8 mouse cellular contexts compared by ENCODE assay signal in the genomic region with DNA sequence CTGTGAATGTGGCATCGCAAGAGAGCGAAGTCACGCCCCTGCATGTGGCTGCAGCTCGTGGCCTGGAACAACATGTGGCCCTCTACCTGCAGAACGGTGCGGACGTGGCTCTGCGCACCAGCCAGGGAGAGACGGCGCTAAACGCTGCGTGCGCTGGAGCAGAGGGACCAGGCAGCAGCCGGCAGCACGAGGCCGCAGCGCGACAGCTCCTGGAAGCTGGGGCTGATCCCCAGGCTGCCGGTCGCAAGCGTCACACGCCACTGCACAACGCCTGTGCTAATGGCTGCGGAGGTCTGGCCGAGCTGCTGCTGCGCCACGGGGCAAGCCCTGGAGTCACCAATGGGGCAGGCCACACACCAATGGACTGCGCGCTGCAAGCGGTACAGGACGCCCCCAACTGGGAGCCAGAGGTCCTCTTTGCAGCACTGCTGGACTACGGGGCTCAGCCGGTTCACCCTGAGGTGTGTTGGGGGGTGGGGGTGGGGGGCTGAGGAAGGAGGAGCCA. TPM values are rescaled to one million over a fixed set of nuclear protein-coding genes. Genes with fewer than 3 reads are reported as not detected.
A peak's percentile ranks its signal among the peaks of the same experiment; 100 is the strongest.
DNase-seq lines count a peak whose midpoint lies in the region; ATAC-seq and TF ChIP-seq lines count a peak whose summit lies in the region.

No protein-coding gene starts in this region.

- no peaks in the 10 kb centered on the region for H3K9me3 ChIP-seq in forebrain, embryonic 12.5 days
- H3K9me3 ChIP-seq in kidney, postnatal 0 days (replicated peaks; ENCODE audit: low read length), result no peaks in the 10 kb centered on the region
- no peaks in the 10 kb centered on the region for H3K9me3 ChIP-seq in midbrain, embryonic 10.5 days (replicated peaks)

- intact Hi-C loops in left cerebral cortex, adult 2 months (cut with DNase I), result no loop called here

- no peak for TF ChIP-seq CTCF in left cerebral cortex, adult 2 months (IDR thresholded peaks at IDR 0.05)
- TF ChIP-seq CTCF in kidney, postnatal 0 days (IDR thresholded peaks at IDR 0.05; ENCODE audit: low read depth), result 0 out of 2 replicates have a peak, but pooled peaks have one; percentile 8

- peaks cover 23% of the 10 kb centered on the region for H3K27me3 ChIP-seq in forebrain, embryonic 12.5 days
- H3K27me3 ChIP-seq in kidney, postnatal 0 days (ENCODE audit: insufficient read depth, low read length), result 0 out of 2 replicates have a peak, but pooled peaks cover 4% of the 10 kb centered on the region
- peaks cover 31% of the 10 kb centered on the region for H3K27me3 ChIP-seq in midbrain, embryonic 10.5 days (ENCODE audit: low read depth, poor library complexity, severe bottlenecking)

- H3K4me3 ChIP-seq in left cerebral cortex, adult 2 months, result peak overlapping the region; percentile 45
- peak overlapping the region; percentile 39 for H3K4me3 ChIP-seq in forebrain, embryonic 12.5 days (replicated peaks)
- peak overlapping the region; percentile 24 for H3K4me3 ChIP-seq in kidney, postnatal 0 days (replicated peaks; ENCODE audit: low read depth, low read length)
- peak overlapping the region; percentile 56 for H3K4me3 ChIP-seq in midbrain, embryonic 10.5 days

- peaks cover 9% of the 10 kb centered on the region for H3K4me1 ChIP-seq in forebrain, embryonic 12.5 days
- peaks cover 10% of the 10 kb centered on the region; the same call in 1 of the 2 replicates for H3K4me1 ChIP-seq in kidney, postnatal 0 days (replicated peaks; ENCODE audit: insufficient read depth, low read length)
- peaks cover 21% of the 10 kb centered on the region for H3K4me1 ChIP-seq in midbrain, embryonic 10.5 days

- peak in 1 of 2 experiments; percentile 29 for DNase-seq in left cerebral cortex, adult 2 months (ENCODE audit: extremely low spot score in 1 of 2, low spot score in 2 of 2)
- no peak for DNase-seq in left cerebral cortex, adult 9 months (ENCODE audit: low spot score in 2 of 2)
- DNase-seq in adrenal gland, postnatal 36 days, result peak; percentile 62 to 66
- DNase-seq in kidney, postnatal 0 days (ENCODE audit: low spot score), result peak; percentile 73
- peak; percentile 79 for DNase-seq in midbrain, embryonic 10.5 days (ENCODE audit: low spot score)
- no peak for DNase-seq in ovary, adult 18-20 months (ENCODE audit: low spot score)
- DNase-seq in urinary bladder, postnatal 10 days (ENCODE audit: low spot score), result no peak

- no peaks in the 10 kb centered on the region for H3K36me3 ChIP-seq in forebrain, embryonic 12.5 days (replicated peaks)
- H3K36me3 ChIP-seq in kidney, postnatal 0 days (ENCODE audit: insufficient read depth, low read length), result no peaks in the 10 kb centered on the region
- H3K36me3 ChIP-seq in midbrain, embryonic 10.5 days, result no peaks in the 10 kb centered on the region

- no peak overlapping the region for H3K27ac ChIP-seq in left cerebral cortex, adult 2 months
- peak overlapping the region; percentile 36; the same call in 1 of the 2 replicates for H3K27ac ChIP-seq in forebrain, embryonic 12.5 days
- no peak overlapping the region for H3K27ac ChIP-seq in kidney, postnatal 0 days
- H3K27ac ChIP-seq in midbrain, embryonic 10.5 days (replicated peaks), result peak overlapping the region; percentile 85

- WGBS in forebrain, embryonic 12.5 days, result 2% methylated on average over 33 of the region's 33 CpGs
- under 1% methylated on average over 33 of the region's 33 CpGs for WGBS in kidney, postnatal 0 days
- WGBS in midbrain, embryonic 10.5 days, result under 1% methylated on average over 33 of the region's 33 CpGs

- ATAC-seq in forebrain, embryonic 12.5 days (ENCODE audit: low FRiP score), result peak; percentile 58; the same call in 1 of the 2 replicates
- ATAC-seq in kidney, postnatal 0 days (replicated peaks; ENCODE audit: low FRiP score, low read depth), result peak; percentile 88

- peak overlapping the region; percentile 56; the same call in 1 of the 2 replicates for H3K9ac ChIP-seq in forebrain, embryonic 12.5 days
- H3K9ac ChIP-seq in kidney, postnatal 0 days (ENCODE audit: low read depth, low read length), result peak overlapping the region; percentile 41; the same call in 1 of the 2 replicates

- H3K4me2 ChIP-seq in forebrain, embryonic 12.5 days, result peak overlapping the region; percentile 72
- H3K4me2 ChIP-seq in kidney, postnatal 0 days (ENCODE audit: low read length), result peak overlapping the region; percentile 66

RNA-seq across cellular contexts. Expression of gene Asb16, which starts 7.9 kb away (rescaled TPM):
- 1 to 10 TPM; 1.2 to 1.4 TPM for total RNA-seq in left cerebral cortex, adult 2 months (2021)
- total RNA-seq in adrenal gland, postnatal 36 days (2021), result under 1 TPM; 0.10 to 0.30 TPM
- polyA plus RNA-seq in forebrain, embryonic 12.5 days (2016; fragmentation: Nextera tagmentation; extraction: Ambion mirVana), result not detected in 2 replicates
- polyA plus RNA-seq in kidney, postnatal 0 days (2015; fragmentation: Nextera tagmentation; extraction: Ambion mirVana), result 0.09 TPM in 1 of 2 replicates, not detected in the other
- polyA plus RNA-seq in midbrain, embryonic 10.5 days (2016; fragmentation: Nextera tagmentation; extraction: Ambion mirVana), result 0.05 TPM in 1 of 2 replicates, not detected in the other

RNA-seq across cellular contexts. Expression of gene Tmub2, which starts 8.3 kb away (rescaled TPM):
- 10 to 100 TPM; 66.6 to 74.4 TPM for total RNA-seq in left cerebral cortex, adult 2 months (2021)
- total RNA-seq in adrenal gland, postnatal 36 days (2021), result 10 to 100 TPM; 47.3 to 60.4 TPM
- 53.9 and 55.9 TPM in 2 replicates for polyA plus RNA-seq in forebrain, embryonic 12.5 days (2016; fragmentation: Nextera tagmentation; extraction: Ambion mirVana)
- polyA plus RNA-seq in kidney, postnatal 0 days (2015; fragmentation: Nextera tagmentation; extraction: Ambion mirVana), result 46.1 and 49.1 TPM in 2 replicates
- polyA plus RNA-seq in midbrain, embryonic 10.5 days (2016; fragmentation: Nextera tagmentation; extraction: Ambion mirVana), result 51.3 and 60.5 TPM in 2 replicates

RNA-seq across cellular contexts. Expression of gene Atxn7l3, which starts 20.0 kb away (rescaled TPM):
- total RNA-seq in left cerebral cortex, adult 2 months (2021), result 100 to 1,000 TPM; 236 to 242 TPM
- total RNA-seq in adrenal gland, postnatal 36 days (2021), result 10 to 100 TPM; 51.6 to 54.2 TPM
- polyA plus RNA-seq in forebrain, embryonic 12.5 days (2016; fragmentation: Nextera tagmentation; extraction: Ambion mirVana), result 22.4 and 22.6 TPM in 2 replicates
- 9.6 and 9.7 TPM in 2 replicates for polyA plus RNA-seq in kidney, postnatal 0 days (2015; fragmentation: Nextera tagmentation; extraction: Ambion mirVana)
- 13.9 and 16.5 TPM in 2 replicates for polyA plus RNA-seq in midbrain, embryonic 10.5 days (2016; fragmentation: Nextera tagmentation; extraction: Ambion mirVana)

RNA-seq across cellular contexts. Expression of gene BC030867, which starts 27.8 kb away (rescaled TPM):
- 1 to 10 TPM; 1.0 to 2.0 TPM for total RNA-seq in left cerebral cortex, adult 2 months (2021)
- under 1 TPM; 0.66 to 0.76 TPM for total RNA-seq in adrenal gland, postnatal 36 days (2021)
- polyA plus RNA-seq in forebrain, embryonic 12.5 days (2016; fragmentation: Nextera tagmentation; extraction: Ambion mirVana), result 18.5 and 19.4 TPM in 2 replicates
- polyA plus RNA-seq in kidney, postnatal 0 days (2015; fragmentation: Nextera tagmentation; extraction: Ambion mirVana), result 6.3 and 9.2 TPM in 2 replicates
- polyA plus RNA-seq in midbrain, embryonic 10.5 days (2016; fragmentation: Nextera tagmentation; extraction: Ambion mirVana), result 25.8 and 27.3 TPM in 2 replicates

RNA-seq across cellular contexts. Expression of gene Ubtf, which starts 43.1 kb away (rescaled TPM):
- 100 to 1,000 TPM; 131 to 141 TPM for total RNA-seq in left cerebral cortex, adult 2 months (2021)
- total RNA-seq in adrenal gland, postnatal 36 days (2021), result 100 to 1,000 TPM; 101 to 103 TPM
- polyA plus RNA-seq in forebrain, embryonic 12.5 days (2016; fragmentation: Nextera tagmentation; extraction: Ambion mirVana), result 111 and 121 TPM in 2 replicates
- 75.5 and 80.8 TPM in 2 replicates for polyA plus RNA-seq in kidney, postnatal 0 days (2015; fragmentation: Nextera tagmentation; extraction: Ambion mirVana)
- polyA plus RNA-seq in midbrain, embryonic 10.5 days (2016; fragmentation: Nextera tagmentation; extraction: Ambion mirVana), result 89.6 and 90.3 TPM in 2 replicates

Comparison
In these comparisons a context has a peak if more than half of its experiments do, and no peak if none do; other contexts are left out.
1. DNase-seq: peak in adrenal gland, postnatal 36 days (2 of 2), kidney, postnatal 0 days (single experiment) and midbrain, embryonic 10.5 days (single experiment); none in left cerebral cortex, adult 9 months (0 of 2), ovary, adult 18-20 months (single experiment) and urinary bladder, postnatal 10 days (single experiment).
2. H3K27ac ChIP-seq: peak in forebrain, embryonic 12.5 days (single experiment) and midbrain, embryonic 10.5 days (single experiment); none in left cerebral cortex, adult 2 months (single experiment) and kidney, postnatal 0 days (single experiment).
3. Peak in every context shown above with its lines, with median percentiles within 50 percentile points of each other: H3K4me3 ChIP-seq.